Mouse (Mus musculus): Measurements from ENCODE around the gene Mcat. TPM values are rescaled to one million over a fixed set of nuclear protein-coding genes. Genes with fewer than 3 reads are reported as not detected.

Gene Mcat
- polyA plus RNA-seq, 1 experiment from 2014 or later: 15.9 TPM

GRCm38 (mm10) chr15:83602372-83603045 lies 38.9 kb upstream of the Mcat start:
- no peak for TF ChIP-seq CTCF (IDR thresholded peaks at IDR 0.05; ENCODE audit: low read depth)
- no peak for ATAC-seq
- H3K27ac ChIP-seq (ENCODE audit: low read depth, low read length): no peak overlapping the region

GRCm38 (mm10) chr15:83601185-83601584 lies 37.6 kb upstream of the Mcat start:
- H3K27me3 ChIP-seq (replicated peaks; ENCODE audit: control insufficient read depth, insufficient read depth, low read length): no peaks in the 10 kb centered on the region
- no peaks in the 10 kb centered on the region for H3K4me1 ChIP-seq (replicated peaks; ENCODE audit: control insufficient read depth, insufficient read depth, low read length)
- H3K27ac ChIP-seq (ENCODE audit: low read depth, low read length): no peak overlapping the region
- no peak overlapping the region for H3K4me3 ChIP-seq (ENCODE audit: low read depth, low read length)
- H3K9ac ChIP-seq (ENCODE audit: low read depth, low read length): no peak overlapping the region
- WGBS: 73% methylated on average over 4 of the region's 4 CpGs
- no peaks in the 10 kb centered on the region for H3K36me3 ChIP-seq (ENCODE audit: control insufficient read depth, insufficient read depth)
- no peak for ATAC-seq
- H3K4me2 ChIP-seq (replicated peaks; ENCODE audit: low read depth): no peak overlapping the region
- no peak for TF ChIP-seq CTCF (IDR thresholded peaks at IDR 0.05; ENCODE audit: low read depth)
- no peaks in the 10 kb centered on the region for H3K9me3 ChIP-seq (ENCODE audit: control insufficient read depth)

More at GRCm38 (mm10) chr15:83602372-83603045, 38.9 kb upstream of the Mcat start:
- Histone ChIP-seq H3K9me3 (ENCODE audit: control insufficient read depth) (no peaks in the 10 kb centered on the region), H3K36me3 (ENCODE audit: control insufficient read depth, insufficient read depth) (no peaks in the 10 kb centered on the region), H3K4me2 (replicated peaks; ENCODE audit: low read depth) (no peak overlapping the region), H3K4me1 (replicated peaks; ENCODE audit: control insufficient read depth, insufficient read depth, low read length) (no peaks in the 10 kb centered on the region), H3K27me3 (replicated peaks; ENCODE audit: control insufficient read depth, insufficient read depth, low read length) (no peaks in the 10 kb centered on the region), H3K9ac (ENCODE audit: low read depth, low read length) (no peak overlapping the region), H3K4me3 (ENCODE audit: low read depth, low read length) (no peak overlapping the region)
- 61% methylated on average over 13 of the region's 13 CpGs for WGBS

GRCm38 (mm10) chr15:83596833-83597232 lies 33.2 kb upstream of the Mcat start:
- no peak overlapping the region for H3K9ac ChIP-seq (ENCODE audit: low read depth, low read length)
- ATAC-seq: no peak
- H3K9me3 ChIP-seq (ENCODE audit: control insufficient read depth): no peaks in the 10 kb centered on the region
- no peak overlapping the region for H3K27ac ChIP-seq (ENCODE audit: low read depth, low read length)
- H3K4me3 ChIP-seq (ENCODE audit: low read depth, low read length): no peak overlapping the region
- TF ChIP-seq CTCF (IDR thresholded peaks at IDR 0.05; ENCODE audit: low read depth): no peak
- H3K4me2 ChIP-seq (replicated peaks; ENCODE audit: low read depth): no peak overlapping the region
- no peaks in the 10 kb centered on the region for H3K27me3 ChIP-seq (replicated peaks; ENCODE audit: control insufficient read depth, insufficient read depth, low read length)
- 83% methylated on average over 4 of the region's 4 CpGs for whole genome bisulfite sequencing
- H3K36me3 ChIP-seq (ENCODE audit: control insufficient read depth, insufficient read depth): no peaks in the 10 kb centered on the region
- H3K4me1 ChIP-seq (replicated peaks; ENCODE audit: control insufficient read depth, insufficient read depth, low read length): 0 out of 2 replicates have a peak, but pooled peaks cover 7% of the 10 kb centered on the region

DNA sequence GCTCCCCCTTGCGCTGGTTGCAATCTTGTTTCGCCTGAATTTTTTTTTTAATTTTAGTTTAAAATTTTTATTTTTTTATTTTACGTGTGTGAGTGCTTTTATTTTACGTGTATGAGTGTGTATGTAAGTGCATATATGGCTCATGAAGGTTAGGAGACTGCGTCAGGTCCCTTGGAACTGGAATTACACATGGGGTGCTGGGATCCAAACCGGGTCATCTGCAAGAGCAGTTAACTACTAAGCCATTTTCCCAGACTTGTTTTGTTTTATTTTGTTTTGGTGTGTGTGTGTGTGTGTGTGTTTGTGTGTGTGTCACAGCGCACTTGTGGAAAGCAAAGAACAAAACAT lies 31.8 kb upstream of the Mcat start:
- Histone ChIP-seq H3K9ac (ENCODE audit: low read depth, low read length) (peak overlapping the region; percentile 54; the same call in 1 of the 2 replicates), H3K9me3 (ENCODE audit: control insufficient read depth) (no peaks in the 10 kb centered on the region), H3K4me1 (replicated peaks; ENCODE audit: control insufficient read depth, insufficient read depth, low read length) (0 out of 2 replicates have a peak, but pooled peaks cover 10% of the 10 kb centered on the region), H3K4me2 (replicated peaks; ENCODE audit: low read depth) (peak overlapping the region; percentile 81), H3K27me3 (replicated peaks; ENCODE audit: control insufficient read depth, insufficient read depth, low read length) (no peaks in the 10 kb centered on the region), H3K27ac (ENCODE audit: low read depth, low read length) (no peak overlapping the region), H3K4me3 (ENCODE audit: low read depth, low read length) (peak overlapping the region; percentile 71), H3K36me3 (ENCODE audit: control insufficient read depth, insufficient read depth) (no peaks in the 10 kb centered on the region)
- no peak for ATAC-seq
- WGBS: 32% methylated on average over 7 of the region's 7 CpGs
- TF ChIP-seq CTCF (IDR thresholded peaks at IDR 0.05; ENCODE audit: low read depth): no peak

DNA sequence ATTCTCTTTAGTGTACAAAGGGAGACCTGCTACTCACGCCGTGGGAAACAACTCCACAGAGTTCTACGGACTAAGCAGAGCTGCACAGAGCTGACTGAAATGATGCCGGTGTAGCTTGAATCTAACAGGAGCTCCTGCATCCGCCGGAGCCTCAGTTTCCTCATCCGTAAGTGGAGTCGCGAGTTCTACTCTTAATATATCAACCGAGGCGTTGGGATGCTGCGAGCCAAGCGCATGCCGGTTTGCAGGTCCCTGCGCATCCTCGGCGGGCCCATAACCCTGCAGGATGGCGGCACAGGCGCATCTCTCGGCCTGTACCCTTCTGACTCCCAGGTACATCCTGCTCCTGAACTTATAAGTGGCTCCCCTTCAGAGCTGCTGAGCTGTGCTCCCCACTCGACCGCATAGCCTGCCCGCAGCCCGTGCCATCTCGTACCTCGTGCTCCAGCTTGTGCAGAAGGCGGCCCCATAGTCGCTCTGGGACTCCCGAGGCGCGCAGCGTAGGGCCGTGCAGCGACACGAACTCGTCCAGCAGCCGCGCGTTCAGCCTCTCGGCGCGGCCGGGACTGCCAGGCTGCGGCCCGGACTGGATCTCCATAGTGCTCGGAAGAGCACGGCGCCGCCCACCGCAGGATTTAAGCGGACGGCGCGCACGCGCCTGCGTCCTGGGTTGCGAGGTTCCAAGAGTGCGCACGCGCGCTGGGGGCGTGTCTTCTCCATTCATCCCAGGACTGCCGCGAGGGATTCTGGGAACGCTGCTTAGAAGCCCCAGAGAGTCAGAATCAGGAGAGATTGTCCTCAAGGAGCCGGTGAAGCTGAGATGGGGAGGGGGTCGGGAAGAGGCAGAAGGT lies 31.2 kb upstream of the Mcat start, which contains the start of gene Ttll12:
Ttll12 (minus strand) TSS at position 645 of the 851 bp plus-strand sequence.
- Histone ChIP-seq H3K4me3 (ENCODE audit: low read depth, low read length) (peak within 1 kb of the TSS; percentile 71), H3K4me2 (replicated peaks; ENCODE audit: low read depth) (peak within 1 kb of the TSS; percentile 81), H3K36me3 (ENCODE audit: control insufficient read depth, insufficient read depth) (no peaks in the 10 kb centered on the region), H3K9me3 (ENCODE audit: control insufficient read depth) (no peaks in the 10 kb centered on the region), H3K4me1 (replicated peaks; ENCODE audit: control insufficient read depth, insufficient read depth, low read length) (0 out of 2 replicates have a peak, but pooled peaks cover 10% of the 10 kb centered on the region), H3K27ac (ENCODE audit: low read depth, low read length) (peak within 1 kb of the TSS; percentile 9; the same call in 1 of the 2 replicates), H3K27me3 (replicated peaks; ENCODE audit: control insufficient read depth, insufficient read depth, low read length) (no peaks in the 10 kb centered on the region), H3K9ac (ENCODE audit: low read depth, low read length) (peak within 1 kb of the TSS; percentile 54)
- peak; percentile 82 for ATAC-seq
- peak; percentile 18; the same call in 1 of the 2 replicates for TF ChIP-seq CTCF (IDR thresholded peaks at IDR 0.05; ENCODE audit: low read depth)
- WGBS: under 1% methylated on average over 68 of the region's 68 CpGs
